Mouse (Mus musculus): ENCODE data around the gene Tm9sf2.

Gene Tm9sf2

DNA sequence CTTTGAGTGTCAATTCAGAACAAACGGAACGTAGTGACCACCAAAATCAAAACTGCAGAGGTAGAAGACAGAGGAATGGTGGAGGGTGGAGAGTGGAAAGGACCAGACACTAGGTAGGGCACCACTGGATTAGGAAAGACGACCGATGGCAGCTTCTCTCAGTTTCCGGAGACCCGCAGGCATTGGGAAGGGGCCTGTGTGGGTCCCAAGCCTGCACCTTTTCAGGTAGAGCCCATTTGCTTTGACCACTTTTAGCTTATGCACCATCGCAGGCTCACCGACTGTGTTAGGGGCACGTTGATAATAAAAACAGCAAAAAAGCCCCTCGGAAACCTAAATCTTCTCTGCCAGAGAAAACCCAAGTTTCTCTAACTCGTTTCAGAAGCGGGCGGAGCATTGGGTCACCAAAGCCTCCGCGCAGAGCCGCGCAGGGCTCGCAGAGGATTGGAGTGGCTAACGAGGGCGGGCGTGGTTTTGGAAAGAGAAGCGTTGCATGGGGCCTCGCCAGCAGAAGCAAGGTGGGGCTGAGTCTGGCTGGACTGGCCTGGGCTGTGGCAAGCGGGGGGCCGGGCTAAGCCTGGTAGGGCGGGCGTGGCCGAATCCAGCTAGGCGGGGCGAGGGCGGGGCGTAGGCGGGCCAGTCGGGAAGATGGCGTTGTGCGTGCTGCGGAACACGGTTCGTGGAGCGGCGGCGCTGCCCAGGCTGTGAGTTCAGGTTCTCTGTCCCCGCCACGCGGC lies 74.4 kb downstream of the Tm9sf2 start, which contains the start of gene Clybl:
Gene Clybl, plus strand, starts transcription at position 627 of the 737 bp plus-strand sequence.
- peak; percentile 96 to 98 for DNase-seq

GRCm38 (mm10) chr14:122181815-122182157 lies 74.9 kb downstream of the Tm9sf2 start:
- no peak for DNase-seq

GRCm38 (mm10) chr14:122182220-122182619 lies 75.4 kb downstream of the Tm9sf2 start:
- DNase-seq, result no peak

DNA sequence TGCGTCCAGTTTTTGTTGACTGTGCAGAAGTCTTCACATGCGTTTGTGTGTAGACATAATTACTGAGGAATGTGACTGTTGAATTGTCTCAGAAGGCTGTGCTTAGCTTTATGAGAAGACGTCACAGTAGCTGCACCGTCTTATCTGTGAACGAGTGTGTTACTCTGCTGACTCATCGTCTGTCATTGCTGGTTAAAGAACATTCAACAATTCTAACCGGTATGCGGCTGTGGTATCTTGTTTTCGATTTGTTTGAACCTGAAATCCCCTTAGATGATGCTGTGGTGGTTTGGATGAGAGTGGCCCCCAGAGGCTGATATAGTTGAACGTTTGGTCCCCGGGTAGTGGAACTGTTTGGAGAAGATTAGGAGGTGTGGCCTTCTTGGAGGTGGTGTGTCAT lies 77.1 kb downstream of the Tm9sf2 start:
- no peak for DNase-seq

- DNase-seq, result no peak
Measured at GRCm38 (mm10) chr14:122188250-122188649, 81.4 kb downstream of the Tm9sf2 start.

DNA sequence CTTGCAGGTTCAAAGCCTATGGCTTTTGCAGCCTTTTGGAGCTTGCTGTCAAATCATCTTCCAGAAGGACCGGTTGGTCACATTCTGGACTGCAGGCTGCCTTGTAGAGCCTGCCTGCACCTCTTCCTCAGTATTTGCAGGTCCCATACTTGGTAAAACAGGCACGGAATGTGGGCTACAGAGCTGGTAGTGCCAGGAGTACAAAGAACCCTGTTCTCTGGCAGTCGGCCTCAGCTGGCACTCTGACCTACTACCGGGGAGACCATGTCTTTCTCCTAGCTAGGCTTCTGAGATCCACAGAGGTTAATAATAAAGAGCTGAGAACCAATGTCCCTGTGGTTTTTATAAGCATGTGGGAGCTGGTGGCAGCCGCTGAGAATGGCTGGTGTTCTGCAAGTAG lies 83.1 kb downstream of the Tm9sf2 start:
- peak; percentile 62 to 63 for DNase-seq

DNA sequence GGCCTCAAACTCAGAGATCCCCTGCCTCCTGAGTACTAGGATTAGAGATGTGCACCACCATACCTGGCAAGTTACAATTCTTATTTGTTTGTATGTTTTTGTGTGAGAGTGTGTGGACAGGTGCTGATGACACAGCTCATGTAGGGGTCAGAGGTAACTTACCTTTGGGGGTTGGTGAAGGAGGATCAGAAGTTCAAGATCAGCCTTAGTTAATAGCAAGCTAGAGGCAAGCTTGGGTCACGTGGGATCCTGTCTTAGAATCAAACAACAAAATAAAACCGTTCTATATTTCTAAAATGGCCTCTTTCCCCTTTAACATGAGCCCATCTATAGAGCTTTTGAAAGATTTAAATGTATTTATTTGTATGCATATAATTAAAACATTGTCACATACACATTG lies 83.7 kb downstream of the Tm9sf2 start:
- no peak for DNase-seq

GRCm38 (mm10) chr14:122190941-122191510 lies 84.2 kb downstream of the Tm9sf2 start:
- DNase-seq, result peak; percentile 43 to 68

- DNase-seq, result no peak
Measured at GRCm38 (mm10) chr14:122194630-122195029, 87.8 kb downstream of the Tm9sf2 start.

DNA sequence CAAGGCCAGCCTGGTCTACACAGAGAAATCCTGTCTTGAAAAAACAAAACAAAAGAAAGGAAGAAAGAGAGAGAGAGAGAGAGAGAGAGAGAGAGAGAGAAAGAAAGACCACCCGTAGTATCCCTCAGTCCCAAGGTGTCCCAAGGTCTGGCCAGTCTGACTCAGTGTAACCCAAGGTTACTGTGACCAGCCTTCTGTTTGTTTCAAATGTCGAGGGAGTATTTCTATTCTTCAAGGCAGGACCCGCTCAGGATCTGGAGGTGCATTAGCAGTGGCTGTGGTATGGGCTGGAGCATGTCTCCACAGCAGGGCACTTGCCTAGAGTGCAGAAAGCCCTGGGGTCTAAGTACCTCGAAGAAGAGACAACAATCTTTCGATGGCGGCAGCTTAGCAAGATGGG lies 90.0 kb downstream of the Tm9sf2 start:
- DNase-seq, result no peak

DNA sequence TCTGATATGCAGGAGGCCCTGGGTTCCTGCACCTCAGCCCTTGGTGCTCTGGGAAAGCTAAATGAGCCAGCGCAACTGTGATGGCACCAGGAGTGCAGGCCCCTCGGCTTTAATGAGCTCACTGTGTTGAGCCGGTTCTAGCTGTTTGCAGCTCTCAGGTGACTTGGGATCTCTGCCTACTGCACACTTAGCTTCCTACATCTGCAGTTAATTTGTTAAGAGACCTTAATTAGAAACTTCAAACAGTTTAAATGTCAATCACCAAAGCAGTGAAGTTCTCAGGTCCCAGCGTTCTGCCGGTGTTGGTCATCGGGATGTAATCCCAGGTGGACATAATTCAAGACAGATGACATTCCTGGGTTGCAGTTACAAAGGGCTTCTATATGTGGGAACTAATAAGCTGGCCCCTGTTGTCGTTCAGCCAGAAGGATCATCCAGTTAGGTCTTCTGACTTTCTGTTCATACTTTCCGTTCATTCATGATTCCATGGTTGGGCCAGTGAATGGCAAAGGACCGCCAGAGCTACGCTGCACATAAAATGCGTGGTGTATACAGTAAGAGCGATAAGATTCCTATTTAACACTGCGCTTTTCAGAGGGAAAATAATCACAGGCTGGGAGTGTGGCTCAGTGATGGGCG lies 93.5 kb downstream of the Tm9sf2 start:
- no peak for DNase-seq

- DNase-seq, result no peak
Measured at GRCm38 (mm10) chr14:122209177-122209576, 102.3 kb downstream of the Tm9sf2 start.
